Mouse (Mus musculus) macrophage (primary cell): ENCODE data around the gene Cdk1. TPM values are rescaled to one million over a fixed set of nuclear protein-coding genes. Genes with fewer than 3 reads are reported as not detected.

Experiments
- H3K27ac ChIP-seq: fragments of 350-480 bp; formaldehyde crosslinking; 2 replicates; pipeline ENCODE4 v1.9.0; 2021
- H3K36me3 ChIP-seq: fragments of 350-480 bp; formaldehyde crosslinking; 2 replicates; pipeline ENCODE4 v1.9.0; 2021; ENCODE audit errors: inconsistent target
- H3K4me3 ChIP-seq: fragments of 350-480 bp; formaldehyde crosslinking; 2 replicates; pipeline ENCODE4 v1.9.0; 2021; ENCODE audit errors: inconsistent target
- H3K79me2 ChIP-seq: fragments of 350-480 bp; formaldehyde crosslinking; 2 replicates; pipeline ENCODE4 v1.9.0; 2021; ENCODE audit errors: inconsistent target
- WGBS: methylation state at CpG from one replicate; pipeline ENCODE4 v1.1.7; 2026; ENCODE audit warnings: inconsistent platforms; ENCODE audit not compliant: missing documents; 5-methylcytosine and 5-hydroxymethylcytosine counted together
- polyA plus RNA-seq: library from polyadenylated mRNA; stranded (reverse); fragments of 250-400 nt; gene quantifications from 3 replicates; pipeline ENCODE4 v1.2.4, GENCODE M21; 2018; ENCODE audit warnings: inconsistent platforms

Cdk1 gene
- polyA plus RNA-seq, 1 experiment from 2014 or later: 50.1 TPM

DNA sequence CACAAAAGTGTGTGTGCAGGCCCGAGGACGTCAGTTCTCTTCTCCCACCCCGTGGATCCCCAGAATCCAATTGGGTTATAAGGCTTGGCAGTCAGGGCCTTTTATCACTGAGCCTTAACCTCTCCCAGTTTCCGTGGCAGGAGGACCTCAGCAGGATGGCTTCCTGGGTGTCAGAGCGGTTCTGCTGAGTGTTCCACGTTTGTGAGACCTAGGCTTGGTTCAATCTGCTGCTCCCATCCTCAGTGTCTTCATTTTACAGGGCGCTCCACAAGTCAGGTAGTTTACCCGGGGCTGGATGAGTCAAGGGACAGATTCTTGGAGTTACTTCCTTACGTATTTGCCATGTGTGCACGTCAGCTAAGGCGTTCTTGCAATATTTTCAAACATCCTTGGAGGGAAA lies 19.5 kb downstream of the Cdk1 start:
- Histone ChIP-seq H3K4me3 (no peak overlapping the region), H3K79me2 (no peaks in the 10 kb centered on the region), H3K36me3 (peaks cover 13% of the 10 kb centered on the region; the same call in 1 of the 2 replicates), H3K27ac (no peak overlapping the region)
- WGBS: 92% methylated on average over 11 of the region's 11 CpGs

DNA sequence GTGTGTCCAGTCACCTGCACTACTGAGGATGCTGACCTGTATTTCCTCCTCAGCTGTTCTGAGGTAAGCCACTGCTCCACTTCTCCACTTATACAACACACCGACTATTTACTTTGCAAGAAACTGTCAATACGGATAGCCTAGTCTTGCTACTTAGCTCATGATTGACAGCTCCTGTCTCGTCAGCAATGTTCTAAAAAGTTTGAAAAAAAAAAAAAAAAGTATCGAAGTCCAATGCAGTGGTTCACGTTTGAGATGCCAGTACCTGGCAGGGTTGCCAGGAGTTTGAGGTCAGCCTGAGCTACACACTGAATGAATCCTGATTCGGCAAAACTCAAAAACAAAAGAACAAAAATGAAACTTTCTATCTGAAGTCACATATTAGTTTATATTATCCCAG lies 21.5 kb downstream of the Cdk1 start:
- WGBS: 84% methylated on average over 6 of the region's 6 CpGs
- H3K4me3 ChIP-seq: no peak overlapping the region
- H3K27ac ChIP-seq: no peak overlapping the region
- H3K79me2 ChIP-seq: no peaks in the 10 kb centered on the region
- H3K36me3 ChIP-seq: no peaks in the 10 kb centered on the region

DNA sequence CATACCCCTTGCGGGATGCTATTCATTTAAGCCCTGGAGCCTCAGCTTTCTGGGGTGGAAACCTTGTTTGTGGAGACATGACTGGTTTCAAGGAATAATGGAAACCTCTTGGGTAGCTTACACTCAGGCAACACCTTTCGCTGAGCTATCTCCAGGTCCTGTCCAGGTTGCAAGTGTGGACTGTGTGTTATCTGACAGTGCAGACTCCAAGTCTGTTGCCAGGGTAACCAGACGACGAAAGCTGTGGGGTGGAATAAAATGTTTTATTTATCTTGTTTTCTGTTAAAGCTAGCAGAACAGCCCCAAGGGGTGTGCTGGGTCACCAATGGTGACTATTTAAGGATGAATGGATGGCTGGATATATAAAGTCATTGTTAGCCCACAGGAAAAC lies 24.1 kb downstream of the Cdk1 start:
- 74% methylated on average over 4 of the region's 4 CpGs for WGBS
- H3K4me3 ChIP-seq: no peak overlapping the region
- H3K27ac ChIP-seq: no peak overlapping the region
- H3K79me2 ChIP-seq: no peaks in the 10 kb centered on the region
- no peaks in the 10 kb centered on the region for H3K36me3 ChIP-seq

DNA sequence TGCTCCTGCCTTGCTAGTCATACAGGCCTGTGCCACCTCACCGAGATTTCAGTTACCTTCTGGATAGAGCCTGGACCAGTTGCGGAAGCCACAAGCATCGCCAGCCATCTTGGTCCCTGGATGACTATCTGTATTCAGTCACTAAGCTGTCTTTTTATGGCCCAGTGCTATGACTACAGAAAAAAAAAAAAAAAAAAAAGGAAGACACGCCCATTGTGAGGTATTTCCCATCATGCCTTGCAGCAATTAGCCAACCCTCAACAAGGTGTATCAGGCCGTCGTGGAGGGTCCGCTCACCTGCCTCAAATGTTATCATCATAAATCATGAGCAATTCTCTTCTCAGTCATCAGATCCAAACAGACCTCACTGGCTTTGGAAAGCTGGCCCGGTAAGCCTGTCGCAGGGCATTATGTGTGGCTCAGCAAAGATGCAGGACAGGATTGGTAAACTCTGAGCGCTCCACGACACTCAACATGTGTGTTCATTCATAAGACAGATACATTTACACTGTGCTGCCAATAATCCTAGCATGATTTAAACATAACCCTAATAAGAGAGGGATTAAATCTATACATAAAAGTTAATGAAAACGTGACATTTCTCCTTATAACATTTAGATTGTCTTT lies 24.6 kb downstream of the Cdk1 start:
- 94% methylated on average over 11 of the region's 12 CpGs for WGBS
- H3K4me3 ChIP-seq: no peak overlapping the region
- H3K79me2 ChIP-seq: no peaks in the 10 kb centered on the region
- H3K27ac ChIP-seq: no peak overlapping the region
- H3K36me3 ChIP-seq: no peaks in the 10 kb centered on the region

DNA sequence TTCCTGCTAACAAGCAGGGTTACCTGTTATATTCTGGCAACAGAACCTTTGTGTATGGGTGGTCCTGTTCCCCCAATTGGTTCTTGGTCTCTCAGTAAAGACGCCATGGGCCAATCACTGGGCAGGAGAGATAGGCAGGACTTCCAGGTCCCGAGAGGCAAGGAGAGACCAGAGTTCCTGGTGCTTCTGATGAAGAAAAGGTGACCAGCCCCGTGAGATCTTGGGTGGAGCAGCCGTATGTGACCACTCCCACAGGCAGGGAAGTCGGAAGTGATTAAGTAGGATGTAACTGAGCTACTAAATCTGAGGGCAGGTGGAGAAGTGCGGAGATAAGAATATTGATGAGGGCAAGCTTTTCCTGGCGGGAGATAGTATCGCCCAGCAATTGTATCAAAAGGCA lies 25.4 kb downstream of the Cdk1 start:
- no peak overlapping the region for H3K4me3 ChIP-seq

DNA sequence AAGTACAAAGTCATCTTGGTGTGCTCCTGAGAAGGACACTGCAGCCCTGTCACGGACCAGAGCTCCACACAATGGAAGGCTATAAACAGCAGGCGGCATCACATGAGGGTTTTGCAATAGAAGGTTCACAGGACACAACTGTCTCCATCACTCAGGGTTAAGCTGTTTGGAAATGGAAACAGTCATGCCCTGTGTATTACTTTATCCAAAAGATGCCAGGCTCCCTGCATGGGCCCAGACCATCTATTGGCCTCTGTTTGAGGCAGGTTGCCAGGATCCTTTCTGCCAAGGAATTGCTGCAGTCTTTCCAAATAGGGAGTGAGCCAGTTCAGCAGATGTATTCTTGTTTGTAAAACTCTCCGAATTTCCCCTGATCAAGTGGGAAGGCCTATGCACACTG lies 26.3 kb downstream of the Cdk1 start:
- Histone ChIP-seq H3K27ac (no peak overlapping the region), H3K36me3 (no peaks in the 10 kb centered on the region), H3K4me3 (no peak overlapping the region), H3K79me2 (no peaks in the 10 kb centered on the region)
- WGBS: 90% methylated on average over 3 of the region's 3 CpGs

More for the DNA sequence above, 25.4 kb downstream of the Cdk1 start:
- Histone ChIP-seq H3K27ac (no peak overlapping the region), H3K79me2 (no peaks in the 10 kb centered on the region), H3K36me3 (no peaks in the 10 kb centered on the region)
- 93% methylated on average over 8 of the region's 8 CpGs for WGBS

DNA sequence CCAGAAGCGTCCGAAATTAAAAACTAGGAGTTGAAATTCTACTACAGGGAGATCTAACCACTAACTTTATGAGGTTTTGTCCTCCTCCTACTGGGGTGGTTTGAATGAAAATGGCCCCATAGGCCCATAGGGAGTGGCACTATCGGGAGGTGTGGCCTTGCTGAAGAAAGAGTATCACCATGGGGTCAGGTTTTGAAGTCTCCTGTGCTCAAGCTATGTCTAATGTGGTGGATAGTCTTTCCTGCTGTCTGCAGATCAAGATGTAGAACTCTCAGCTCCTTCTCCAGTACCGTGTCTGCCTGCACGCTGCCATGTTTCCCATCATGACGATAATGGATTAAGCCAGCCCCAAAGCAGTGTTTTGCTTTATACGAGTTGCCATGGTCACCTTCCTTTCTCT lies 27.9 kb downstream of the Cdk1 start:
- Histone ChIP-seq H3K79me2 (no peaks in the 10 kb centered on the region), H3K36me3 (no peaks in the 10 kb centered on the region), H3K4me3 (no peak overlapping the region), H3K27ac (no peak overlapping the region)
- 93% methylated on average over 7 of the region's 7 CpGs for WGBS

DNA sequence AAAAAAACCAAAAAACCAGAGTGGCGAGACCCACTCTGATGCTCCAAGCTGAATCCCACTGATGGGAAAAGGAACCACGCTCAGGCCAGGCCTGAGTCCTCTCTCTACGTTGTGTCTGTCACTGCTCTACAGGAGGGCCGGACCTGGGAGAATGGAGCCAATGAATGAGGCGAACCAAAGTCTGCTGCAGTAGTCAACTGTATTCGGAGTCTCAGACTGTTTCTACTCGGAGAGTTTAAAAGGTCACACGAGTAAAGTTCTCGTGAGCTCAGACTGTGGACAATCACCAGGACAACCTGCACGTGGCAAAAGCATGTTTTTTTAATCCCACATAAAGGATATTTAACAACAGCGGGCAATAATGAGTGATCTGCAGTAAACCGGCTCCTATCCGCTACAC lies 28.8 kb downstream of the Cdk1 start:
- 92% methylated on average over 13 of the region's 13 CpGs for WGBS
- H3K27ac ChIP-seq: no peak overlapping the region
- no peak overlapping the region for H3K4me3 ChIP-seq
- H3K79me2 ChIP-seq: no peaks in the 10 kb centered on the region
- no peaks in the 10 kb centered on the region for H3K36me3 ChIP-seq

DNA sequence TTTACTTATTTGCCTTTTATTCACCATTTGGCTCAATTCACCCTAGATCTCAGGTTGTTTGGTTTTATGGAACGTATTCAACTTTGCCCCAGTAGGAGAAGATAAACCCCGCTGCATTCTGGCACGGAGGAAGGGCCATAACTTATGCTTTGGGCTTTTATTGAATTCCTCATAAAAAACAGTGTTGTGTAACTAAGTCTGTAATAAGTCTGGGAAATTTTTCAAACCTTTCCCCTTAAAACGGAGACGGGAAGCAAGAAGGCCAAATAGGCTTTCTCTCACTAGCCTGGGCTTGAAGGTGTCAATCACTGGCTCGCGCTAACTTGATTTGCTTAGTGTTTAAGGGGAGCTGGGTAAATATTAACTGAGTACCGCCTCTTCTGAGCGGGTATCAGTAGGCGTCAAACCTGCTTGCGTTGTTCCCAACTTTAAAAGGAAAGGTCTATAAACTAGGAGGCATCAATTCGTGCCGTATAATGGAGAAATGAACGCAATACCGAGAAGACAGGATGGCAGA lies 31.2 kb downstream of the Cdk1 start:
- Histone ChIP-seq H3K4me3 (no peak overlapping the region), H3K27ac (no peak overlapping the region), H3K79me2 (no peaks in the 10 kb centered on the region), H3K36me3 (no peaks in the 10 kb centered on the region)
- 67% methylated on average over 15 of the region's 15 CpGs for WGBS

DNA sequence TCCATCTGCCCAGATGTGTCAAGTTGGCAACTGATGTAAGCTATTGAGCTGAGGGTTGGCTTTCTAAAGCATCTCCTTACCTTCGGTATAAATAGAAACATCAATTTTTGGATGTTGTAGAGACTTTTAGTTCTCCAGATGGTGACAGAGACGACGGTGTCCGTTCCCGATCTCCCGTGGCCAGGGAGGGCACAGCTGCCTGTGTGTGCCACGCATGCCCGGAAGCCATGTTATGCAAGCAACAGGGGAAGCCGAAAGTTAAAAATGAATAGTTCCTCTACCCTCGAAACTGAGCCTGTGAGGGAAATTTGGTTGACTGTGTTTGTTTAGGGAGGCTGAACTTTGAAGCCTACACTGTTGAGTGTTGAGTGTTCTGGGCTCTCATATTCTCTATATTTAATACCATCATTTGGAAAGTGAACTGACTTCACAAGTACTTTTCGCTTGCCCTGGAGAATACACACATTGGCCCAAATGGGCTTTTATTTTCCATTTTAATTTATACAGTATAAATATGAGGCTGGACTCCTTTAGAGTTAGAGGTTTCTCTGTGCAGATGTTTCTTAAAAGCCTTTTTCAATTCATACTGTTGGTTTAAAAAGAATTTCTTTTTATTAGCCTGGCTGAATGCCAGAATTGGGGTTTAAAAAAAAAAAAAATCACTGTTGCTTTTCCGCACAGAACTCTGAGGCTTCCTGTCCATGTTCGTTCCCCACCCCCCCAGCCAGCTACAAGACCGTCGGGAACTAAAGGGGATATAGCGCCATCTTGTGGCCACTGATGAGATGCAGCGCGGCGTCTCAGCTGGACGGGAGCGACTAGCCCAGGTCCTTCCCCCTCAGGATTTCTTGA lies 31.8 kb downstream of the Cdk1 start:
- H3K4me3 ChIP-seq: no peak overlapping the region
- H3K79me2 ChIP-seq: no peaks in the 10 kb centered on the region
- WGBS: 22% methylated on average over 21 of the region's 21 CpGs
- peak overlapping the region; percentile 29 for H3K27ac ChIP-seq
- no peaks in the 10 kb centered on the region for H3K36me3 ChIP-seq

DNA sequence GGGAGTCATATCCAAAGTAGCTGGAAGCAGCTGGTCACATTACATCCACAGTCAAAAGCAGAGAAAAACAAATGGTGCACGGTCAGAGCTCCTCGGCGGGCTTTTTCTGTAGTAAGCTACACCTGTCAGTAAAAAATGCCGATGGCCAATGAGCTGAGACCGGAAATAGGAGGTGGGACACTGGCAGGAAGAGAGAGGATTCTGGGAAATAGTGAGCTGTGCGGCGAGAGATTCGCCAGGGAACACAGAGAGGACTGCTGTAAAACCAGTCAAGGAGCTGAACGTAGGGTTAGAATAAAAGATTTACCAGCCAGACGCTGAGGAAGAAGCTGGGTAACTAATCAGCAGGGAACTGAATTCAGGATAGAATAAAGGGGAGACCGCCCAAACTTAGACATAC lies 34.2 kb downstream of the Cdk1 start:
- no peaks in the 10 kb centered on the region for H3K36me3 ChIP-seq
- WGBS: 97% methylated on average over 10 of the region's 11 CpGs
- no peak overlapping the region for H3K27ac ChIP-seq
- no peaks in the 10 kb centered on the region for H3K79me2 ChIP-seq
- H3K4me3 ChIP-seq: no peak overlapping the region

DNA sequence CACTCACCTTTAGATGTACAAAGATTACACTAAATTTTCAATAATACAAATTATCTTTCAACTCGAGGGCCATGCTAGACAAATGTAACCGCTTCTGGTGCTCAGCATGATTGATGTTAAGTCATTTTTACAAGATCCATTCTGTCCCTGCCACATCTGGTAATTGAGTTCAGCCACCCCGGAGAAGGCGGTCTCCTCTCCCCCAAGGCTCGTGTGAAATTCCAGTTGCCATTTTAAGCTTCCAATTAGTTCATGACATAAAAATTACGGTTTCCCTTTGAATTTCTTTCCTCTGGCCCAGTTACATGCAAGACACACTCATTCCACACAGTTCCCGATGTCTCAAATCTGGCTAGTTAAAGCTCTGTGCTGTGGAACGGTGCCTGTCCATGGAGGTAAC lies 38.8 kb downstream of the Cdk1 start:
- Histone ChIP-seq H3K27ac (no peak overlapping the region), H3K79me2 (no peaks in the 10 kb centered on the region), H3K4me3 (no peak overlapping the region), H3K36me3 (no peaks in the 10 kb centered on the region)
- 93% methylated on average over 8 of the region's 8 CpGs for WGBS

DNA sequence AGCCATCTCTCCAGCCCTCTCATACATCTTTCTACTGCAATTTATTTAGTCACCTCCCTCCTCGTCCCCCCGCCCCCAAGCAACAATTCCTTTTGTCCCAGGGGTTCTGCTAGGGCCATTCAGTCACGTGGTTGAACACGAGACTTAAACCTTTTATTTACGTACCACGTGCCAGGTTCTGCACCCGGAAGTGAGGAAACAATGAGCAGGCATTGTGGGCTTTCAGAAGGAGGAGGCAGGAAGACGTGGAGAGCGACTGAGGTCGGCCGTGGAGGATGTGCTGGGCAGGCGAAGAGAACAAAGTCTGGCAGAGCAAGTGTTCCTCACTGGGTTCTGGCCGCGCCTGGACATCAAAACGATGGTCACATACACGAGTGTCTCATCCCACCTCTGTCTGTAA lies 40.9 kb downstream of the Cdk1 start:
- 66% methylated on average over 16 of the region's 16 CpGs for WGBS
- no peak overlapping the region for H3K27ac ChIP-seq
- no peaks in the 10 kb centered on the region for H3K36me3 ChIP-seq
- no peak overlapping the region for H3K4me3 ChIP-seq
- no peaks in the 10 kb centered on the region for H3K79me2 ChIP-seq

DNA sequence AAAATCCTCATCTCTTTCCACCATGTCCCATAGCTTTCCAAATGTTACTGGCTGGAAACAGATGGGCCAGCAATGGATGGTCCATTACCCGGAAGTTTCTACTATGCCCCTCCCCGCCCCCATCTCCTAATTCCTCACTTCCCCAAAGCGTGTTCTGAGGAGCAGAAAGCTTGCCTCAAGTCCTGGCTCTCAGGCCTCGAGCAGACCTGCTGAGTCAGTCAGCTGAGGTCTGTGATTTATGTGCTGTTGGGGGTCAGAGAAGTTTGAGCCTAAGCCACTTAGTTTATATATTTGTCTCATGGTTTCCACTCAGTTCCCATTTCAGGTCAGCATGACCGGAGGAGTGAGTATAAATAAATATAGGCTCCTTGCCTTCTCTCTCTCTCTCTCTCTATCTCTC lies 43.6 kb downstream of the Cdk1 start:
- peak overlapping the region; percentile 47 for H3K27ac ChIP-seq
- WGBS: 6% methylated on average over 5 of the region's 5 CpGs
- no peaks in the 10 kb centered on the region for H3K36me3 ChIP-seq
- no peak overlapping the region for H3K4me3 ChIP-seq
- H3K79me2 ChIP-seq: no peaks in the 10 kb centered on the region

DNA sequence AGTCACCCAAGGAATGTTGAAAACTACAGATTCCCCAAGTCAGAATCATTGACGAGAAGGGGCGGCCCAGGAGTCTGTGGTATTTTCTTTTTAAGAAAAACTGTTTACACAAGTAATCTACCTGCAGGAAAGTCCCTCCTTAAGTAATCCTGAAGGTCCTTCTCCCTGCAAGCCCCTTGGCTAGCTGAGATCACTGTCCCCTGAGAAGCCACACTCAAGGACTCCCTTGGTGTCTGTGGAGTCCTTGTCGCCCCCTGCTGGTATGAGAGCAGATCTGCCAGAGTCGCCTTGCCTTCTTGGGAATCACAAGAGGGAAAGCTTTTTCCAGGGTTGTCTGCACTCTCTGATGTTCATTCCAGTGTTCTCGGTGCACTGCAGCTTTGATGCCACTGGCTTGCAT lies 45.7 kb downstream of the Cdk1 start:
- H3K79me2 ChIP-seq: no peaks in the 10 kb centered on the region
- no peaks in the 10 kb centered on the region for H3K36me3 ChIP-seq
- 53% methylated on average over 5 of the region's 5 CpGs for WGBS
- H3K27ac ChIP-seq: no peak overlapping the region
- no peak overlapping the region for H3K4me3 ChIP-seq
